Mouse (Mus musculus): ENCODE data around the gene Fgf11.
A peak's percentile ranks its signal among the peaks of the same experiment; 100 is the strongest.

Fgf11 gene

DNA sequence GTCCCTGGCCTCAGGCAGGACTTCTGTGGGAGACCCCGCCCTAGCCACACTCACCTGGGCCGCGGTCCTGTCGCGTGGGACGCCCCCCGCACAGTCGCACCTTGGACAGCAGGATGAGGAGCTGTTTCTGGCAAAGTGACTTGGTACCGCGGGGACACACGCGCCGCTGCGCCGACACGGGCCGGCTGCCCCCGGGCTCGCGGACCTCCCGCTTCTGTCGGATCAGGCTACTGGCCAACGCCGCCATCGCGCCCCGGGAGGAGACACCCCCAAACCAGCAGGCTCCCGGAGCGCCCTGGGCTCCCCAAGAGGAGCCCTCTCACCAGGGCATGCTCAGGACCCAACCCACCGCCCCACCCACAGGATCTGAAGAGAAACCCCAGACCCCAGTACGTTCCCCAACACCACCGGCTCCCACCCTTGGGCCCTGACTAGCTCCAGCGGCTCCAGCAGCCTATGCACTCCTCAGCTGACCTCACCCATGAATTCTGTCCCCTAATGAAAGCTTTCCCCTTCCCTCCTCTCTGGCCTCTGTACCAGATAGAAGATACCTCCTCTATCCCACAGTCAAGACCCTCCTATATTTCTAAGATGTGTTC is at the start of gene Fgf11:
Gene Fgf11 (minus strand): TSS at position 479 of the 599 bp plus-strand sequence.
- DNase-seq (ENCODE audit: low spot score): no peak

DNA sequence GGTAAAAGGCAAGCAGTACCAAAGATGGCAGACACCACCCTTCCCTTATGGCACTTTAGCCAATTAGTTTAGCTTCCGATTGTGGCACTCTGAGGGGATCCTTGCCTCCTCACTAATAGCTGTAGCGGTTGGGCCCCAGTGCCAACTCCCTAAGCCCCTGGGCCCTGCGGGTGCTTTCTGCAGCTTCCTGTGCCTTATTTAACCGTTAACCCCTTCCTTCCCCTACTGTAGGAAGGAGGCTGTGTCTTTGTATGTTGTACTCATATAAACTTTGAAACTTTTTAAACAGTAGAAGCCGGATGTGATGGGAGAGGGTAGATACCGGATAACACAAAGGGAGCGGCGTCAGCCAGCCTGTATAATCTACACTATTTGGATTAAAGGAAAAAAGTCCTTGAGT is 49.1 kb upstream of the Fgf11 start:
- no peak for DNase-seq (ENCODE audit: low spot score)

DNA sequence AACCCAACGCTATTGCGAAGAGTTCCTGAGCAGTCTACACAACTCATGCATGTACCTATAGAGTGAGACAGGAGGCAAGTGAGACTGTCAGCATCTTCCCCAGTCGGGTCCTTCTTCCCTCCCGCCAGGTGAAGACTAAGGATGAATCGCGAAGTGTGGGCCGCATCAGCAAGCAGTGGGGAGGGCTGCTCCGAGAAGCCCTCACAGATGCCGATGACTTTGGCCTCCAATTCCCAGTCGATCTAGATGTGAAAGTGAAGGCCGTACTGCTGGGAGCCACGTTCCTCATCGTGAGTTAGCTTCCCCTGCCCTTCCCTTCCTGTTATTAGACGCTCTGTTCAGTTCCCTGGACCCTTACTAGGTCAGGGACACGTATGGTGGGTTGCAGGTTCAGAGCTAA is 48.2 kb upstream of the Fgf11 start:
- DNase-seq (ENCODE audit: low spot score): no peak

DNA sequence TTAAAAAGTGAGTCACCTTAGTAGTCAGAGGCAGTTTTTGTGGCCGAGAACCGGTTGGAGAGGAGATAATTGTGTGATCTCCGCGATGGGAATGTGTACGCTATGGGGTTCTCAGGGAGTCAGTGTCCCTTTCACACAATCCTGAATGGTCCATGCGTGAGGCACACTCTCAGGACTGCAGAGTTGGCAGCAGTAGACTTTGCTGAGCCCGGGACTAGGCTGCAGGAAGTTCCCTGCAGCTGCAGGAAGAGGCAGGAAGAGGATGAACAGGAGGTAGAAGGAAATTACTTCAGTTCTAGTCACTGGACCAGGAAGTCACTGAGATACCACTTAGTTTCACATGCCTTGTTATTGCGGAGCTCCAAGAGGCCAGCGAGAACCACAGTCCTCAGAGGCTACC is 47.5 kb upstream of the Fgf11 start:
- DNase-seq (ENCODE audit: low spot score): no peak

DNA sequence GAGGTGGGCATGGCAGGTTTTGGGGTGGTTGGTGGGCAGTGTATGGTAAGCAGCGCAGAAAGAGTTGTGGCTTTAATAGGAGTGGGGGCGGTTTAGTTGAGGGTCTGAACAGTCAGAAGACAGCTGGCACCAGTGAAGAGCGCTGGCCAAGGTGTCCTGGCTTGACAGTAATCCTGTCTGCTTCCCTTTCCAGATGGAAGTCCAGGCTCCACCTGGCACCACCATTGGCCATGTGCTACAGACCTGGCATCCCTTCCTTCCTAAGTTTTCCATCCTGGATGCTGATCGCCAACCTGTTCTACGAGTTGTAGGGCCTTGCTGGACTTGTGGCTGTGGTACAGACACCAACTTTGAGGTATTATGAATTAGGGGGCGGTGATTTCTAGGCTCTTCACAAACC is 46.4 kb upstream of the Fgf11 start:
- DNase-seq (ENCODE audit: low spot score): no peak

DNA sequence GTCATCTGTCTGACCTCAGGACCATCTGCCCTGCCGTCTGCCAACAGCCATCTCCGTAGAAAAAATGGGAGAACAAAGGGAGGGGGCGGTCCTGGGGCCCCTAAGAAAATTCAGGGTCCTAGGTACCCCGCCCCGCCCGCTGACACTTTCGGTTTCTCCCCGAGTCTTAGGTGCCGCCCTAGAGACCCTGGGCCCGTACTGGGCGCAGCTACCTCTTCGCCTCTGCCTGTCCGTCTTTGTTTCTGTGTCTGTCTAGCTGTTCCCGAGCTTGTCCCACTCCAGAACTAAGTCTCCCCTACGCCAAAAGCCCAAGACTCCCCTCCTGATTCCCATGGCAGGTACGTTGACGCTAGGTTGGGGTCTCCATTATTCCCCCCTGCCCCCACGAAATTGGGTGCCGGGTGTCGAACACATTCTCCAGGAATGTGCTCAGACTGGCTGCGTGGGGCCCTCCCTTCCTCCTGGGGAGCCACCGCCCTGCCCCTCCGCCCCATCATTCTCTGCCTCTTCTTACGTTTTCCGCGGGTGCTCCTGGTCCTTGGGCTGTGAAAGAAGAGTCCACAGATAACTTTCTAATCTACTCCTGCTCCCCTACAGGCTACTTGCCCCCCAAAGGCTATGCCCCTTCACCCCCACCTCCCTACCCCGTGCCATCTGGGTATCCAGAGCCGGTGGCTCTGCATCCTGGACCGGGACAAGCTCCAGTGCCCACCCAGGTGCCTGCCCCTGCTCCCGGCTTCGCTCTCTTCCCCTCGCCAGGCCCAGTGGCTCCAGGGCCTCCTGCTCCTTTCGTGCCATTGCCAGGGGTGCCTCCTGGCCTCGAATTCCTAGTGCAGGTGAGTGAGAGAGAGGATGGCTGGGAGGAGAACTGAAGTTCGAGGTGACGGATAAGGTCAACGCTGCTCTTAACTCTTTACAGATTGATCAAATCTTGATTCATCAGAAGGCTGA is 45.4 kb upstream of the Fgf11 start:
- DNase-seq (ENCODE audit: low spot score): no peak

DNA sequence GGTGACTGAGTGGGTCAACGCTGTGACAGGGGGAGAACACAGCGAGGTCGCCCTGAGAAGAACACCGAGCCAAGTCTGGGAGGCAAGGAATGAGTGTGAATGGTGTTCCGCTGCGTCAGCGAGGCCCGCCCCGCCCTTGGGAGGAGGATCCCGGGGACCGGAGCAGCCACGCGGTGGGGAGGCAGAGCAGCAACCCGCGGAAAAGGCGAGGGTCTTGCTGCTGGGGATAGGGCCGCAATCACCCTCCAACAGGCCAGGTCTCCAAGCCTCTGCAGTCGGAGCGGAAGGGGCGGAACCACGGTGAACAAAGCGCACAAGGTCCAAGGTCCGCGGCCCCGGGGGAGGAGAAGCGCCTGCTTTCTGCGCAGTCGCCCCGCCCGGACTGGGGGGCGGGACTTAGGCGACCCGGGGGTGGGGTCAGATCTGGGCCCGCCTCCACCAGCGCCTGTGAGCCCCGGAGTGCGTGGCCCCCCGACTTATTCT is 44.6 kb upstream of the Fgf11 start, which contains the start of gene Plscr3:
Gene Plscr3 (plus strand): TSS at position 179 of the 483 bp plus-strand sequence.
- DNase-seq (ENCODE audit: low spot score): peak; percentile 80

DNA sequence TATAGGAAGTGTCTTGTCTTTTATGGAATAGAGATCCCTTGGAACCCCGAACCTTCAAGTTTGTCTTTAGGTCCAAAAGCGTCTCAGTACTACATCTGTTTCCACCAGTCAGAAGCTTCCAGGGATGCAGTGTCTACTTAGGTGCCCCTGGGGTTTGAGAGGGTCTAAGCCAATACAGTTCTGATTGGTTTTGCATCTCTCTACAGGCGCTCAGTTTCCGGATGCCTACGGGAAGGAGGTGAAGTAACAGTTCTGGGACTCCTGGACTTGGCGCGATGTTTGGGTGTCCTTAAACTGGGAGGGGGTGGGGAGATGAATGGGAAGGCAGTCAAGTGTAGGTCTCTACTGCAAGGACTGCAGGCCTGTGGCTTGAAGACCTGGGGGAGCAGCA is 37.1 kb upstream of the Fgf11 start:
- DNase-seq (ENCODE audit: low spot score): no peak

DNA sequence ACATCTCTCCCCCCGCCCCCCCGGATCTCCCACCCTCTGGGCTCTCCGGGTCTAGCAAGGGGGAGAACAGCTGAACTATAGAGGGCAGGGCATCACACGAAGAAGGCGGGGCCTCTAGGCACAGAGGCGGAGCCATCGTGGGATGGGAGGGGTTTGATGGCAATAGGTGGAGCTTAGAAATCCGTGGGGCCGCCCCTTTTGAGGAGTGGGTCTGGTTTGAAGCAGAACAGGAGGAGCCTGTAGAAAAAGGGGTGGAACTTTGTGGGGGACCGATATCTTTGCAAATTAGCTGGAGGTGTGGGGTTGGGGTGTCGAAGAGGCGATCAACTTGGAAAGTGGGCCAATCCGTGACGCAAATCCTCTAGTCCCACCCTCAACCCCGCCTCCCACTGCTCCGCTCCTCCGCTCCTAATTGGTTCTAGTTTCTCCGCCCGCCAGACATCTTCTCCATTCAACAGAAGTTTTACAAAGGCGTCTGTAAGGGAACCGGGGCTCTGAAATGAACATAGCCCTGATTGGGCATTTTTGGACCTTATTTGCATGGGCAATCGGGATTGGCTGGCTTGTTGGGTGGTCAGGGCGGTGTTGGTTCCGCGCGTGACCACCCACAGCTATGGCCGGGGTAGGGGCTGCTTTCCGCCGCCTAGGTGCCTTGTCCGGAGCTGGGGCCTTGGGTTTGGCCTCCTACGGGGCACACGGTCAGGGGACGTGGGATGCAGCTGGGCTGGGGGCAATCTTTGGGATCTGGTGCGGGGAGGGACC is 36.5 kb upstream of the Fgf11 start, which contains the start of gene Tmem256:
Gene Tmem256 (plus strand): TSS at position 563 of the 762 bp plus-strand sequence.
- peak; percentile 91 for DNase-seq (ENCODE audit: low spot score)

DNA sequence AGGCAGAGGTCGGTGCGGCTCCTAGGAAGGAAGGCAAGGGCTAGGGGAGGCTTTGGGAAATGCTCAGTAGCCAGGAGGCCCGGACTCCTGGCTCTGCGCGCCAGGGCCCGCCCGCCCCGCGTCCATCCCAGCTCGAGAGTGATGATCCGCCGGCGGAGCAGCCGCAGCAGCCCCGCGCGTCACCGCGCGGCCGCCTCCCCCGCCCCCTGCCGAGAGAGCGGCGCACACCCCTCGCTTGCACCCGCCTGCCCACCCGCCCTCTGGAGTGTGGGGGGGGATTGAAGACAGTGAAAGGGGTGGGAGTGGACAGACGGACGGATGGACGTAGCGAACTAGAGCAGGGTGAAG is 35.9 kb upstream of the Fgf11 start, which contains the start of gene Nlgn2:
Gene Nlgn2 (minus strand): TSS at position 181 of the 348 bp plus-strand sequence.
- no peak for DNase-seq (ENCODE audit: low spot score)

DNA sequence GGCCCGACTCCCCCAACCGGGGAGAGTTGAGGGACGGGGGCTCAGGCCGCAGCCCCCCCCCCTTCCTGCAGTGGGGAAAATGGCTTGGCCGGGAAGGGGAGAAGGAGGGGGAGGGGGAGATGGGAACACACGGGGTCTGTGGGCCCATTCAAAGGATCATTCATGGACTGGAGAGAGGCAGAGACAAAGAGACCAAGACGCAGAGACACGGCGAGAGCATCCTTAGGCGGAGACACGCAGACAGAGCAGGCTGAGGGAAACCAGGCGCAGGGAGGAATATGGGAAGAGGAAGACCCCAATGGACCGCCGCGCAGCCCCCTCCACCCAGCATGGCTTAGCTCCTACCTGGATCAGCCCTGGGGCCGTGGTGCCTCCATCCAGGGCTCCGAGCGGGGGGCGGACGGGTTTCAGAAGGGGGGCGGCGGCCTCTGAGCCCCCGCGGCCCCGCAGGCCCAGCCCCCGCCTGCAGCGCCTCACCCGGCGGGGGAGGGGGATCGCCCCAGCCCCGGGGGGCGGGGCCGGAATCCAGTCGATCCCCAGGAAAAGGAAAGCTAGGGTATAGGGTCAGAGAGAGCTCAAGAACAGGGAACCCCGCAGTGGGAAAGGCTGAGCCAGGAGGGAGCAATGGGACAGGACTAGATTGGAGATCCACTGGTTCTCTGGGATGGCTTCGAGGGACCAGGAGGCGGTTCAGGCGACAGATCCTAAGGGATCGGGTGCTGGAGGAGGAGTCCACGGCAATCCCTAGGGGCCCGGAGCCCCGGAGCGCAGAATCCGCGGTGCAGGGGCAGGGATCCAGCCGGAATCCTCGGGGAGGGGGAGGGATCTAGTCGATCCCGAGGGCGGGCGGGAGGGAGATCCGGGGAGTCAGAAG is 35.3 kb upstream of the Fgf11 start:
- no peak for DNase-seq (ENCODE audit: low spot score)

DNA sequence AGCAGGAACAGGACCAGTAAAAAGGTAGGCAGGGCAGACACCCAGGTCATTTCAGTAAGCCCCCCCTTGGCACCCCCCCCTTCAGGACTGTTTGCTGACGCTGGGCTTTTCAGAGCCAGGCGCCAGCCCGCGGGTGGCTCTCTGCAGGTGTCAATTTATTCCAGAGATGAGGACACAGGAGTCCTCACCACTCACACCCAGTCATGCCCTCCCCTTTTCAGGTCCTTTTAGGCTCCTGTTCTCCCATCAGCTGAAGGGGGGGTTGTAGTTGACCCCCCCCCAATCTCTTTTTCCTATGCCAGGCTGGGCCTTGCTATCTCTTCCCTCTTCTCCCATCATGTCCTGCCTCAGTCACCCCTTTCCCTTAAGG is 34.3 kb upstream of the Fgf11 start:
- DNase-seq (ENCODE audit: low spot score): no peak

DNA sequence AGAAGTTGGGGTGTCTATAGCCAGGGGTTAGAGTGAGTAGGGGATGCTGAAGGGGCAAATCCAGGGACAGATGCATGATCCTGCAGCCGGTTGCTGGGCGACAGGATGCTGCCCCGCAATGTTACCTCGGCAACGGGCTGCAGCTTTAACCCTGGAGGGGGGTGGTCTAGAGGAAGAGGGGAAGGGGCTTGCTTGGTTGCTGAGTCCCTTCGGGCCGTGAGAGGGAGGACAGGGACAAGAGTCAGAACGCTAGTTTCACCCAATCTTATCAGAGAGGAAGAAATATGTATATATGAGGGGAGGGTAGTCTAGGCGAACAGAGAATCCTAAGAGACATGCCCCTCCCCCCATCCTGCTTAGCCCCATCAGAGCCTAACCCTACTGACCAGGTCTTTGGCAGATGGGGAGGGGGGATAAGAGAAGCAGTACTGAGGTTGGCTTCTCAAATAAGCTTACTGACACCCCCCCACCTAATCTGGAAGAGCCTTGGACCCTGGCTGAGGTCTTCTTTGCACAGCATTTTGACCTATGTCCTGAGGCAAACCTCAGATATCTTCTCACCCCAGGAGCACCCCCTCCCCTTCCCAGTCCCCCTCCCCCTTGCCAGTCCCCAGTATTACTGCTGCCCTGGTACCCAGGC is 33.8 kb upstream of the Fgf11 start:
- no peak for DNase-seq (ENCODE audit: low spot score)

DNA sequence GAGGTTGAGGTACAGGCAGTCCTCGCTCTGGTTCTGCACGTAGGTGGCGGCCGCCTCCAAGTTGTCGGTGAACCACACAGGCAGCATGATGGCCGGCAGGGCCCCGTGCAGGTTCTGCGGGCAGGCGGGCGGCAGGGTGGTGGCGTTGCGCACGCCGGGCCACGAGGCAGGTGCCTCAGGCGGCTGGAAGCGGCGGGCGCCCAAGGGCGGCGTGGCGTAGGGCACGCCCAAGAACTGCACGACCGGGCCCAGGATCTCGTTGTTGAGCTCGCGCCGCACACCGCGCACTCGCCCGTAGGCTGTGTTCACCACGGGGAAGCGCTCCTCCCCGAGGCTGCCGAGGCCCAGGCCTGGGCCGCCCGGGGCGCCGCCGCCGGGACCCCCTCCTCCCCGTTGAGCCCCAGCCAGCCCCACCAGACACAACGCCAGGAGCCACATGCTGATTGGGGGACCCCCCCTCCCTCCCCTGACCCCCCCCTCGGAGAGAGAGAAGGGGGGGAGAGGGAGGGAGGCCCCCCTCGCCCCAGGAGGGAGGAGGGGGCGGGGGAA is 32.4 kb upstream of the Fgf11 start:
- peak; percentile 60 for DNase-seq (ENCODE audit: low spot score)

DNA sequence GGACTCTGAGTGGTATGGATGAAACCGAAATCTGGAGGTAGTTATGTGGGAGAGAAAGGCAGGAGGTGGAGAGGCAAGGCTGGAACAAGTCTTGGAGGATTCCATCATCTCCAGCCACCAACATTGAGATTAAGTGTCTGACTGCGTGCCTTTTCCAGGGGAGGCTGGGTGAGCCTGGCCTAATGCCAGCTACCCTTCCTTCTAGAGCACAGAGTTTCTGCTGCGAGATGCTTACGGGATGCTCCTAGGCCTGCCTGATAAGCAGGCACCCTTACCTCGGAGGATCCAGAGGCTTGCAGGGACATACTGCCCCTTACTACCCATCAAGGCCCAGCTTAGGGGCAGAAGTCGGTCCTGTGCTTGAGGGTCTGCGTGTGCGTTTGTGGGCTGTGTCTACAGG is 31.9 kb upstream of the Fgf11 start:
- no peak for DNase-seq (ENCODE audit: low spot score)

DNA sequence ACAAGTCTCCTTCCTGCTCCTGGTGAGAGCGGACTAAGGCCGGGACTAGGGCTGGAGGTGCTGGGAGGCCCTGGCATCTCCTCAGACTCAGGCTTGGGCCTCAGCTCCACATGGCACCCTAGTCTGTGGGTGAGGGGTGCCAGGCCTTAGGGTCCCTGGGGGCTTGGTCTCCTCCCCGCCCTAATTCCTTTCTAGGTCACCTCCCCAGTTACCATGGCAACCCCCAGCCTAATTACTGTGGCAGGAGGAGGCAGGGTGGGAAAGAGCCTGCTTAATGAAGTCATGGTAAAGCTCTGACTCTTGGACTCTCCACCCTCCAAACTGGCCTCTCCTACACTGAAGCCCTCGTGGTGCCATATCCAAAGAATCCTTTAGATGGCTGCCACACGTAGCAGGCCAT is 27.2 kb upstream of the Fgf11 start:
- DNase-seq (ENCODE audit: low spot score): no peak

DNA sequence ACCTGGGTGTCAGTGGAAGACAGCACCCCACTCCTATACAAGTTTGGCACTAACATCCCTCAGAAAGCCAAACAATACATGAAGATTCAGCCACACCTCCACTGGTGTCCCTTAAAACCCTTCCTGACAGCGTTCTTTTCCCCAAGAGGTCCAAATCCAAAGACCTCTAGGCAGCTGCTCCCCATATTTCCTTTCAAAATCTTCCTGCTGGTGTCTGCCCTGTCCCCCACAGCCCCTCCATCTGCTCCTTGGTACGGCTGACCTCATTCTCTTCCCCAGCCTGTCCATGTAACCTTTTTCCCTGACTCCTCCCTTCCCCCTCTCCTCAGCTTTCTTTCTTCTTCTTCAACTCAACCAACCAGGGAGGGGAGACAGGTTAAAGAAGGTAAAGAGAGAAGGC is 21.8 kb upstream of the Fgf11 start:
- DNase-seq (ENCODE audit: low spot score): no peak

DNA sequence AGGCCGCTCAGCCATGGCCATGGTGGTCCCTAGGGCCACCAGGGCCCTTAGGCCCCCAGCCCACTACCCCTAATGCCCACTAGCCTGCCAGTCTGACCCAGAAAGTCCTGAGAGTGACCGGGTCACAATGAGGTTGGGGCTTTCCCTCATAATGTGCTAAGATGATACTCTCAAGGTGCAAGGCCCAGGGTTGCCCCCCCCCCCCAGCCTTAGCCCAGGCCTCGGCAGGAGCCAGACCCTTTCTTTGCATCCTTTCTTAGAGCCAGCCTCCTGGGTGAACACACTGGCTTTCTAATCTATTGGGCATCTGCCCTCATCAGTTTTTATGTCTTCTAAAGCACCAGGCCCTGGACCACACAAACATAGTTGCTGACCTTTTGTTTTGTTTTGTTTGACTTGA is 20.4 kb upstream of the Fgf11 start, which contains the start of gene Spem1:
Gene Spem1 (minus strand): TSS at position 101 of the 400 bp plus-strand sequence.
- no peak for DNase-seq (ENCODE audit: low spot score)

DNA sequence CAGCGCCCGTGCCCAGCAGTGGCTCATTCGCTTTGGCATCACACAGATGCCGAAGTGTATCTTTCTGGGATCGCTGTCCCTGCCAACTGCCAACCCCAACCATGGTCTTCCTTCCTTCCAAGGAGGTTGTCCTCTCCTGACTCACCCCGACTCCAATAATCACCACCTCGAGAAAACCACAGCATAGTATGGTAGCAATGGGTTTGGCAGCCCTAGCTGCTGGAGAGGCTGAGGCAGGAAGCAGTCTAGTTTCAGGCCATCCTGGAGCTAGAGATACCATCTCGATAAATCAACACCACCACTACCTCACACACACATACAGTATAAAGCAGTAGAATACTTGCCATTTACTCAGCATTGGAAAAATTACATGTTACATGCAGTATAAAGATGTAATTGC is 17.2 kb upstream of the Fgf11 start:
- no peak for DNase-seq (ENCODE audit: low spot score)

DNA sequence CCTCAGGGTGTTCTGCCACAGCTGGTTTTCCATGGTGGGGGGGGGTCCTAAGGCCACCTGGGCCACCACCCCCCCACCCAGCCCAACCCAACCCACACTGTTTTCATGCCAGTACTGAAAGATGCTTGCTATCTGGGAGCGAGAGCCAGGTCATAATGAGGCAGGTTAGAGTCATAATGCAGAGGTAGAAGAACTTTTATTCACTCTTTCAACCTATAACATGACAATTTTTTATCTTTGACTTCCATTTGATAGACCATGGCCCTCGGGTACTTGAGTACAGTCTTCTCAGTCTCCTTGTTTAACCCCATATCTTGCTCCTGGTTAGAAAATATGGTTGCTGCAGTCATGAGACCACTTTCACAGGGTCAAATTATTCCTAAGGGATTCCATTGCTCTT is 16.7 kb upstream of the Fgf11 start, which contains the start of gene Spem2:
Gene Spem2 (minus strand): TSS at position 101 of the 400 bp plus-strand sequence.
- DNase-seq (ENCODE audit: low spot score): no peak

DNA sequence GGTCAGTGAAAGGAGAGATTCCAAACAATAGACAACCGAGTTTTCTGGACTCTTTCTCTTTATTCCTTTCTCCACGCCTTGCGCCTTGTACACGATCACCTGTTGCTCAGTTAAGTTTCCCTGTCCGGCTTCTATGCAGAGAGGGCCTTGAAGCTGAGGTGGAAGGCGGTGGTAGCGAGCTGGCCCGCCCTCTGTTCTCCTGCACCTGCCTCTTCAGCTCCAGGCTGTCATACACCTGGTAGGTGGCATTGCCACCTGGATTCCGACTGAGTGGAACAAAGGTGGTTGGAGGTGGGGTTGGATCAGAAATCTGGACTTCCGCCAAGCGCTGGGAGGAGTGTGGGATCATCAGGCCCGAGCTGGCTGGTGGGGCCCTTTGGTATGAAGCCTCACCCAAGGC is 14.9 kb upstream of the Fgf11 start:
- DNase-seq (ENCODE audit: low spot score): no peak
